Mouse (Mus musculus): ENCODE results near the gene Pfn4.
"Not testable (repeated sequence)": the region's sequence is repeated elsewhere in the genome, so short reads cannot be mapped to it uniquely, and the experiment has no call there.

The Pfn4 gene

GRCm38 (mm10) chr12:4768492-4769332 is at the start of gene Pfn4, which contains the start of gene Fam228b:
TSS of gene Pfn4 (plus strand) at chr12:4769022.
TSS of gene Fam228b (minus strand) at chr12:4769267.
- peak; percentile 94 for DNase-seq

GRCm38 (mm10) chr12:4719066-4719761 is 49.6 kb upstream of the Pfn4 start:
- no peak for DNase-seq

- DNase-seq, result peak; percentile 12 to 13
These were observed 48.8 kb upstream of the Pfn4 start for GRCm38 (mm10) chr12:4719762-4720754.

GRCm38 (mm10) chr12:4729165-4729564 is 39.7 kb upstream of the Pfn4 start:
- DNase-seq, result peak in 1 of 2 experiments; percentile 18

- no peak for DNase-seq
These were observed 37.2 kb upstream of the Pfn4 start for GRCm38 (mm10) chr12:4731629-4732028.

GRCm38 (mm10) chr12:4732332-4732731 is 36.5 kb upstream of the Pfn4 start:
- no peak for DNase-seq

- DNase-seq, result no peak
These were observed 30.7 kb upstream of the Pfn4 start, which contains the start of gene Fam228a for GRCm38 (mm10) chr12:4738031-4738576. TSS of gene Fam228a (minus strand) at chr12:4738430.

GRCm38 (mm10) chr12:4740823-4741222 is 28.0 kb upstream of the Pfn4 start:
- DNase-seq, result no peak

- no peak for DNase-seq
These were observed 26.6 kb upstream of the Pfn4 start for GRCm38 (mm10) chr12:4742183-4742582.

GRCm38 (mm10) chr12:4744486-4744885 is 24.3 kb upstream of the Pfn4 start:
- DNase-seq, result no peak

GRCm38 (mm10) chr12:4754451-4754850 is 14.4 kb upstream of the Pfn4 start:
- DNase-seq, result not testable (repeated sequence)

GRCm38 (mm10) chr12:4757060-4757459 is 11.8 kb upstream of the Pfn4 start:
- DNase-seq, result no peak

GRCm38 (mm10) chr12:4769333-4769723 is 506 bp downstream of the Pfn4 start:
- DNase-seq, result no peak

- no peak for DNase-seq
These were observed 6.2 kb downstream of the Pfn4 start for GRCm38 (mm10) chr12:4774895-4775587.

- no peak for DNase-seq
These were observed 6.7 kb downstream of the Pfn4 start for GRCm38 (mm10) chr12:4775588-4775949.

GRCm38 (mm10) chr12:4777734-4778133 is 8.9 kb downstream of the Pfn4 start:
- DNase-seq, result no peak

GRCm38 (mm10) chr12:4780245-4780644 is 11.4 kb downstream of the Pfn4 start:
- no peak for DNase-seq

- no peak for DNase-seq
These were observed 12.4 kb downstream of the Pfn4 start for GRCm38 (mm10) chr12:4781270-4781669.

GRCm38 (mm10) chr12:4781725-4782404 is 13.0 kb downstream of the Pfn4 start:
- DNase-seq, result not testable (repeated sequence)

- peak in 1 of 2 experiments; percentile 5 for DNase-seq
These were observed 14.8 kb downstream of the Pfn4 start for GRCm38 (mm10) chr12:4783598-4783997.

- no peak for DNase-seq
These were observed 15.6 kb downstream of the Pfn4 start for GRCm38 (mm10) chr12:4784466-4784865.

Measured in B cell, adult 2 months (primary cell).